Mouse (Mus musculus) liver, embryonic 14.5 days (tissue): Measurements from ENCODE around the gene Psg16. TPM values are rescaled to one million over a fixed set of nuclear protein-coding genes. Genes with fewer than 3 reads are reported as not detected.

Experiments used
- ATAC-seq: fragments of 200-750 bp; cut with Nextera tagmentation; 2 replicates; pipeline ENCODE4 v1.8.0; 2017; ENCODE audit warnings: moderate number of reproducible peaks, mild to moderate bottlenecking, moderate library complexity; ENCODE audit not compliant: insufficient read depth
- DNase-seq, 3 experiments: peaks; one replicate each; pipeline ENCODE4 v3.0.0-alpha.2; 2012 to 2013; ENCODE audit warnings: low read depth in 3 of 3, low spot score in 3 of 3
- H3K27ac ChIP-seq: fragments of 300-500 bp; sonication (generic); 2 replicates; pipeline ENCODE4 v1.5.1; 2014; ENCODE audit warnings: moderate library complexity, mild to moderate bottlenecking, control low read depth, inconsistent platforms
- H3K27me3 ChIP-seq: fragments of 300-500 bp; sonication (generic); 2 replicates; pipeline ENCODE4 v1.6.1; 2014; ENCODE audit warnings: mild to moderate bottlenecking, low read length, moderate library complexity; ENCODE audit not compliant: control insufficient read depth, insufficient read depth
- H3K36me3 ChIP-seq: fragments of 300-500 bp; sonication (generic); replicated peaks from 2 replicates; pipeline ENCODE4 v1.6.1; 2014; ENCODE audit warnings: low read depth; ENCODE audit not compliant: control insufficient read depth, insufficient read depth
- H3K4me1 ChIP-seq, 2 experiments: fragments of 200-500 bp in 1 of 2; fragments of 300-500 bp in 1 of 2; sonication (generic) in 1 of 2; replicated peaks; 2 replicates each; pipeline ENCODE4 v1.6.1; 2012 to 2014; ENCODE audit warnings: antibody characterized with exemption in 1 of 2, inconsistent platforms in 1 of 2, low read length in 1 of 2; ENCODE audit not compliant: control insufficient read depth in 2 of 2, insufficient read depth in 2 of 2
- H3K4me2 ChIP-seq: fragments of 300-500 bp; sonication (generic); 2 replicates; pipeline ENCODE4 v1.6.1; 2014; ENCODE audit warnings: low read depth, mild to moderate bottlenecking, control low read depth, moderate library complexity
- H3K4me3 ChIP-seq, 2 experiments: fragments of 200-500 bp in 1 of 2; fragments of 300-500 bp in 1 of 2; sonication (generic) in 1 of 2; 2 replicates each; pipeline ENCODE4 v1.5.1; 2012 to 2014; ENCODE audit warnings: low read depth in 2 of 2, low read length in 2 of 2, mild to moderate bottlenecking in 2 of 2, control low read depth in 1 of 2, inconsistent platforms in 1 of 2, moderate library complexity in 1 of 2; ENCODE audit not compliant: insufficient read depth in 1 of 2
- H3K9ac ChIP-seq: fragments of 300-500 bp; sonication (generic); replicated peaks from 2 replicates; pipeline ENCODE4 v1.6.1; 2014; ENCODE audit warnings: mild to moderate bottlenecking, control low read depth, moderate library complexity
- H3K9me3 ChIP-seq: fragments of 300-500 bp; sonication (generic); 2 replicates; pipeline ENCODE4 v1.6.1; 2016; ENCODE audit warnings: low read length, mixed read lengths; ENCODE audit not compliant: control insufficient read depth
- CTCF ChIP-seq: IDR thresholded peaks from 2 replicates; pipeline ENCODE4 v1.5.1; 2016; ENCODE audit warnings: antibody characterized with exemption, low read depth, control low read depth
- EP300 ChIP-seq: IDR thresholded peaks from 2 replicates; pipeline ENCODE4 v1.6.1; 2016; ENCODE audit warnings: antibody characterized with exemption, low read depth
- WGBS: fragments of 180-500 bp; shearing (Covaris S2); extraction: QIAGEN DNeasy Blood & Tissue Kit; methylation state at CpG from one replicate; pipeline ENCODE4 v1.1.7; 2014; ENCODE audit not compliant: insufficient replicate concordance; 5-methylcytosine and 5-hydroxymethylcytosine counted together
- polyA plus RNA-seq, 2 experiments: library from polyadenylated mRNA; depleted of rRNA in 1 of 2; stranded (reverse) in 1 of 2; unstranded in 1 of 2; fragments of >200 nt; fragmentation: Nextera tagmentation in 1 of 2; extraction: Ambion mirVana in 1 of 2; gene quantifications; 2 replicates each; pipeline versions ENCODE4 v1.2.1 to v1.2.3; 2012 to 2014

Gene Psg16
- polyA plus RNA-seq, 2 experiments, result 0.02 to 0.08 TPM

GRCm38 (mm10) chr7:17058816-17059462 lies 14.9 kb upstream of the Psg16 start:
- Histone ChIP-seq H3K4me3 (no peak overlapping the region), H3K9ac (peak overlapping the region; percentile 59), H3K27ac (peak overlapping the region; percentile 99), H3K4me2 (peak overlapping the region; percentile 100), H3K4me1 (peaks cover 49 to 56% of the 10 kb centered on the region in 2 experiments), H3K9me3 (no peaks in the 10 kb centered on the region), H3K27me3 (no peaks in the 10 kb centered on the region; the same call in 1 of the 2 replicates), H3K36me3 (no peaks in the 10 kb centered on the region; the same call in 1 of the 2 replicates)
- 42% methylated on average over 8 of the region's 8 CpGs for WGBS
- DNase-seq, result no peak
- ATAC-seq, result no peak
- TF ChIP-seq EP300 (no peak), CTCF (no peak)

GRCm38 (mm10) chr7:17059463-17059844 lies 14.4 kb upstream of the Psg16 start:
- DNase-seq, result no peak
- TF ChIP-seq CTCF, result no peak
- TF ChIP-seq EP300, result no peak
- Histone ChIP-seq H3K4me1 (peaks cover 49 to 56% of the 10 kb centered on the region in 2 experiments), H3K27me3 (no peaks in the 10 kb centered on the region; the same call in 1 of the 2 replicates), H3K27ac (peak overlapping the region; percentile 99), H3K36me3 (no peaks in the 10 kb centered on the region; the same call in 1 of the 2 replicates), H3K4me2 (peak overlapping the region; percentile 55), H3K9me3 (no peaks in the 10 kb centered on the region), H3K9ac (peak overlapping the region; percentile 65), H3K4me3 (no peak overlapping the region)
- WGBS, result 59% methylated on average over 3 of the region's 3 CpGs
- no peak for ATAC-seq

- 26% methylated on average over 9 of the region's 9 CpGs for WGBS
Observed at GRCm38 (mm10) chr7:17060031-17060781, 13.6 kb upstream of the Psg16 start.

GRCm38 (mm10) chr7:17060782-17061605 lies 12.8 kb upstream of the Psg16 start:
- Histone ChIP-seq H3K9me3 (no peaks in the 10 kb centered on the region), H3K27me3 (no peaks in the 10 kb centered on the region; the same call in 1 of the 2 replicates), H3K27ac (peak overlapping the region; percentile 52), H3K36me3 (no peaks in the 10 kb centered on the region), H3K9ac (peak overlapping the region; percentile 65), H3K4me1 (peaks cover 44 to 50% of the 10 kb centered on the region in 2 experiments), H3K4me2 (peak overlapping the region; percentile 55), H3K4me3 (peak overlapping the region in 1 of 2 experiments; percentile 17; a peak in 1 of 4 replicates)
- ATAC-seq (no peak), DNase-seq (no peak)
- no peak for TF ChIP-seq EP300
- peak; percentile 81 for TF ChIP-seq CTCF
- WGBS, result 65% methylated on average over 21 of the region's 22 CpGs

More at GRCm38 (mm10) chr7:17060031-17060781, 13.6 kb upstream of the Psg16 start:
- H3K27me3 ChIP-seq, result no peaks in the 10 kb centered on the region; the same call in 1 of the 2 replicates
- H3K36me3 ChIP-seq, result no peaks in the 10 kb centered on the region
- H3K9ac ChIP-seq, result peak overlapping the region; percentile 65
- peaks cover 49 to 56% of the 10 kb centered on the region in 2 experiments for H3K4me1 ChIP-seq
- H3K4me2 ChIP-seq, result peak overlapping the region; percentile 55
- DNase-seq (peak; percentile 63 to 84 (median 73)), ATAC-seq (peak; percentile 49)
- peak overlapping the region in 1 of 2 experiments; percentile 17; a peak in 1 of 4 replicates for H3K4me3 ChIP-seq
- peak overlapping the region; percentile 99 for H3K27ac ChIP-seq
- no peaks in the 10 kb centered on the region for H3K9me3 ChIP-seq
- TF ChIP-seq EP300, result peak; percentile 58
- TF ChIP-seq CTCF, result no peak
